Mouse (Mus musculus) left cerebral cortex, postnatal 4 days (tissue): ENCODE data around the gene Slc25a36. TPM values are rescaled to one million over a fixed set of nuclear protein-coding genes. Genes with fewer than 3 reads are reported as not detected.

Experiments used
- DNase-seq: peaks from one replicate; pipeline ENCODE4 v3.0.0-alpha.2; 2022
- intact Hi-C: fragments of 180-260 bp; cut with DNase I; formaldehyde crosslinking; loops from one replicate; pipeline ENCODE4 v1.15.1; 2025
- total RNA-seq, 2 experiments: library from RNA; stranded (reverse); gene quantifications; 2 replicates each; pipeline ENCODE4 v1.2.3; 2021

Gene Slc25a36
- total RNA-seq: 100 to 1,000 TPM; 108 to 115 TPM

- peak; percentile 96 for DNase-seq
- intact Hi-C loops: no loop called here
Observed at GRCm38 (mm10) chr9:97110571-97111390, at the start of gene Slc25a36. Gene Slc25a36 (minus strand): TSS chr9:97111157.

- intact Hi-C loops: no loop called here
- no peak for DNase-seq
Observed at GRCm38 (mm10) chr9:97158412-97158811, 47.5 kb upstream of the Slc25a36 start.

- intact Hi-C loops: no loop called here
- no peak for DNase-seq
Observed at GRCm38 (mm10) chr9:97155981-97156380, 45.0 kb upstream of the Slc25a36 start.

GRCm38 (mm10) chr9:97154956-97155355, 44.0 kb upstream of the Slc25a36 start:
- no peak for DNase-seq
- intact Hi-C loops: loop anchor here (5.0 kb wide), 1 partner anchor 243 kb away; no protein-coding TSS in a partner anchor

GRCm38 (mm10) chr9:97153006-97153405, 42.0 kb upstream of the Slc25a36 start:
- DNase-seq: no peak
- intact Hi-C loops: loop anchor here (5.0 kb wide), 1 partner anchor 241 kb away; no protein-coding TSS in a partner anchor

GRCm38 (mm10) chr9:97147270-97147669, 36.3 kb upstream of the Slc25a36 start:
- DNase-seq: no peak
- intact Hi-C loops: no loop called here

GRCm38 (mm10) chr9:97145351-97145750, 34.4 kb upstream of the Slc25a36 start:
- no peak for DNase-seq
- intact Hi-C loops: no loop called here

GRCm38 (mm10) chr9:97143416-97143815, 32.5 kb upstream of the Slc25a36 start:
- DNase-seq: no peak
- intact Hi-C loops: no loop called here

GRCm38 (mm10) chr9:97142558-97142957, 31.6 kb upstream of the Slc25a36 start:
- DNase-seq: no peak
- intact Hi-C loops: no loop called here

- intact Hi-C loops: no loop called here
Observed at GRCm38 (mm10) chr9:97141723-97142122, 30.8 kb upstream of the Slc25a36 start.

GRCm38 (mm10) chr9:97140145-97140932, 29.4 kb upstream of the Slc25a36 start:
- intact Hi-C loops: no loop called here
- no peak for DNase-seq

More at GRCm38 (mm10) chr9:97141723-97142122, 30.8 kb upstream of the Slc25a36 start:
- no peak for DNase-seq

GRCm38 (mm10) chr9:97137678-97138077, 26.7 kb upstream of the Slc25a36 start:
- intact Hi-C loops: no loop called here
- no peak for DNase-seq

GRCm38 (mm10) chr9:97137116-97137515, 26.2 kb upstream of the Slc25a36 start:
- intact Hi-C loops: no loop called here

GRCm38 (mm10) chr9:97135866-97136265, 24.9 kb upstream of the Slc25a36 start:
- DNase-seq: no peak
- intact Hi-C loops: no loop called here

More at GRCm38 (mm10) chr9:97137116-97137515, 26.2 kb upstream of the Slc25a36 start:
- no peak for DNase-seq

GRCm38 (mm10) chr9:97133178-97133577, 22.2 kb upstream of the Slc25a36 start:
- intact Hi-C loops: no loop called here

GRCm38 (mm10) chr9:97130001-97130400, 19.0 kb upstream of the Slc25a36 start:
- DNase-seq: no peak

More at GRCm38 (mm10) chr9:97133178-97133577, 22.2 kb upstream of the Slc25a36 start:
- DNase-seq: no peak

GRCm38 (mm10) chr9:97123934-97124692, 13.2 kb upstream of the Slc25a36 start:
- DNase-seq: no peak
- intact Hi-C loops: no loop called here

More at GRCm38 (mm10) chr9:97130001-97130400, 19.0 kb upstream of the Slc25a36 start:
- intact Hi-C loops: no loop called here

GRCm38 (mm10) chr9:97121432-97121831, 10.5 kb upstream of the Slc25a36 start:
- no peak for DNase-seq
- intact Hi-C loops: no loop called here

- DNase-seq: no peak
- intact Hi-C loops: no loop called here
Observed at GRCm38 (mm10) chr9:97114271-97114670, 3.3 kb upstream of the Slc25a36 start.

- intact Hi-C loops: no loop called here
- DNase-seq: no peak
Observed at GRCm38 (mm10) chr9:97113555-97113929, 2.6 kb upstream of the Slc25a36 start.
